Mouse (Mus musculus) cerebellum, adult 8-10 months (tissue): ENCODE results near the gene Cep350.

Experiments used
- DNase-seq: peaks from one replicate; pipeline ENCODE4 v3.0.0; 2022

Gene Cep350

DNA sequence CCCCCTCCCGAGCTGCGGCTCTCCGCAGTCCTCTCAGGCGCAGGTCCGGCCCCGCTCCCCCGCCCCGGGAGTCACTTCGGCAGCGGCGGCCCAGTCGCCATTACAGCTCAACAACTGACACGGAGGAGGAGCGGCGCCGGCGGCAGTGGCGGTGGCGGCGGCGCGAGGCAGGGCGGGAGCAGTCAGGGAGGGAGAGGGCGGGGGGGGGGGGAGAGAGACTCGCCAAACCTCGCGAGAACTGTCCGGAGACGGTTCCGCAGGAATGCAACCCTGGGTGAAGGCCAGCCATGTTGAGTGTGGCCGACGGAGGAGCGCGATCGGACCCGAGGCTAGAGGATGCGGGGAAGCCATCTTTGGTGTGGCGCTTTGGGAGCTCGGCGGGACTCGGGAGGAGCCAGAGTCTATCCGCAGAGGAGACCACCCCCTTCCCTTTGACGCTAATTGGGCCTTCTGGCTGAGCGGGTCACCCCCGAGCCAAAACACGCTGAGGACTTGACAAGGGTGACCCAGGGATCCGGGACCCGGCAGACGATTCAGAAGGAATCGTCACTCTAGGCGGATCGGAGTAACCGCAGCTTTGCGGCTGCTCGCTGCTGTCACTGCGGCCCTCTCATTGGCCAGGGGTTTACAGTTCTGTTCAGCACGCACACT, at the start of gene Cep350:
Gene Cep350 (minus strand): TSS at position 188 of the 651 bp plus-strand sequence.
- peak; percentile 97 for DNase-seq

- no peak for DNase-seq
These were observed 47.3 kb upstream of the Cep350 start for GRCm38 (mm10) chr1:156020402-156020801.

GRCm38 (mm10) chr1:156019800-156020199, 46.7 kb upstream of the Cep350 start:
- no peak for DNase-seq

DNA sequence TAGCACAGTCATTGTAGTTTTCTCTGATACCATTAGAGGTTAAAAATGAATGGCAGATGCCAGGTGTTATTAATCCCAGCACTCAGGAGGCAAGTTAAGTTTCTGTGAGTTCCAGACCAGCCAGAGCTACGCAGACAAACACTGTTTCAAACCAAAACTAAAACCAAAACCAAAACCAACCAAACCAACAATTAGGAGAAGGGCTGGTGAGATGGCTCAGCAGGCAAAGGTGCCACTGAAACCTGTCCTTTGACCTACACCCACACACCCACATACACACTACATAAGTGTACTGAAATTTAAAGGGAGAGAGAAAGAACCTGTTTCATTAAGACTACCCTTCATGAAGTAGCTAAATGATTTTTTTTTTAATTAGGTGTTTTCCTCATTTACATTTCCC, 35.9 kb upstream of the Cep350 start:
- DNase-seq: no peak

DNA sequence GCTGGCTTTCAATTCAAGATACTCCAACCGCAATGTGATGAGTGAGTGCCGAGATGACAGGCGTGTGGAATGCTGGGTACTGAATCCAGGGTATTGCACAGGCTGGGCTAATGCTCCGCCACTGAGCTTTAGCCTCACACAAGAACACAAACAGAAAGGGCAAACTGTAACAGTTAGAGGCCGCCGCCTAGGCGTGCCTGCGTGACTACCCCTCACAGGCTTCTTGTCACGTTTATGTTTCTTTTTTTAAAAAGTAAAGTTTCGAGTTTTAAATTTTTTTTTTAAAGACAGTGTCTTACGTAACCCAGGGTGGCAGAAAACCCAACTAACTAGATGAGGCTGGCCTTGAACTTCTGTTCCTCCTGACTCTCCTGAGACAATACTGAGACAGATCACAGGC, 32.9 kb upstream of the Cep350 start:
- DNase-seq: no peak

DNA sequence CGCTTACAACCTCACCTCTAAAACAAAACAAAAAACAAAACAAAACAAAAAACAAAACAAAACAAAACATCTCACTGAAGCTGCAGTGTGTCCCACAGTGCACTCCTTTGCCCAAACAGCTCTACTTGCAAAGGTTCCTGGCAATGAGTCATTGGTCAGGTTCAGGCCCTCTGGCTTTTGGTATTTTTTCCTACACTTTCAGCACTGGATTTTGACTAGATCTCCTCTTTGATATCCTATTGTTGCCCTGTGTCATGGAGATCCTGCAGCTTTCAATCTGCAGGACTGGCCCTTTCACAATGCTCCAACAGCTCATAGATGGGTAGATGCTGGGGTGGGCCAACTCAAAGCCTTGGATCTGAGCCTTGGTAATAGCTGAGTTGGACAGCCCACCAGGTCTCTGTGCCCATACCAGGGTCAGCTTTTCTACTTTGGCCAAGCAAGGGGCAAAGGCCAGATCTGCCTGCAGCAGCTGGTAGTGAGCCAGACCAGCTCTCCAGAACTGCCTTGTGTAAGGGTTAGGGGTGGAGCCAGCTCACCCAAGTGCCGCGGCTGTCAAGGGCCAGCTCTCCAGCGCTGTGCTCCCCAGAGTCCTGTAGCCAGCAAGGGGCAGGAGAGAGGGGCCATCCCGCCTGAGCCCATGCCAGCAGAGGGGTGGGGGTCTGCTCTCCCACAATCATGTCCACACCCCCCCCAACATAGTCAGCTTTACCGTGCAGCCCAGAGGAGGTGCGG, 30.3 kb upstream of the Cep350 start:
- DNase-seq: no peak

GRCm38 (mm10) chr1:156002366-156002765, 29.3 kb upstream of the Cep350 start:
- DNase-seq: no peak

DNA sequence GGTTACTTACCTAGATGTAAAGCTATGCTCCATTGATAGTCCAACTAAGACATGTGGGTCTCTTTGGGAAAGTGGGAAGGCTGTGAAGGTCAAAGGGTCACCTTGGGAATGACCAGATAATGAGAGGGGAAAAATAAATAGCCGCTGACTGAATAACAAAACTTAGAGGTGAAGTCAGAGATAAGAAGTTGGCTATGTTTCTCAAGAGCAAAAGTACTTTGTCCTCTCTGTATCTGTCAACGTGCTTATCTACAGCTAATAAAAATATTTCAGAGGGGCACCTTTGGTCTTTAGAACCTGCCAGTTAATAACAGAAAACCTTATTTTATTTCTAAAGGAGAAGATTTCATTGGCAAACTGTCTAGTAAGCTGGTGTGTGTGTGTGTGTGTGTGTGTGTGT, 22.6 kb upstream of the Cep350 start:
- no peak for DNase-seq

DNA sequence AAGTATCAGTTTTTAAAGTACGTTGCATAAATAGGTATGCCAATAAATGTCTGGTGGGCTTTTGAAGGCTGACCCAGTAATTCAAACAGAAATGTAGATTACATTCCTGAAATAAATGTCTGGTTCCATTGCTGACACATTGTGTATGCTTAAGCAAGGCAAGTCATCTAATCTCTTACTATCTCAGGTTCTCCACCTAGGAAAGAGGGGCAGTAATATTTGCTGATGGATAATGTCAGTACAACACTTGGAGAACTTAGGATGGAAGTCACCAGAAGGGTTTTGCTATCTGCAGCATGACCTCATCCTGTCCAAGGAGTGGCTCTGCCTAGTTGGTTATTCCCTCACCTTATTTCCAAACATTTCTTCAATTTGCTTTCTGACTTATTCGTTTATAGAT, 21.5 kb upstream of the Cep350 start:
- no peak for DNase-seq

- no peak for DNase-seq
These were observed 17.3 kb upstream of the Cep350 start for GRCm38 (mm10) chr1:155990391-155990790.

DNA sequence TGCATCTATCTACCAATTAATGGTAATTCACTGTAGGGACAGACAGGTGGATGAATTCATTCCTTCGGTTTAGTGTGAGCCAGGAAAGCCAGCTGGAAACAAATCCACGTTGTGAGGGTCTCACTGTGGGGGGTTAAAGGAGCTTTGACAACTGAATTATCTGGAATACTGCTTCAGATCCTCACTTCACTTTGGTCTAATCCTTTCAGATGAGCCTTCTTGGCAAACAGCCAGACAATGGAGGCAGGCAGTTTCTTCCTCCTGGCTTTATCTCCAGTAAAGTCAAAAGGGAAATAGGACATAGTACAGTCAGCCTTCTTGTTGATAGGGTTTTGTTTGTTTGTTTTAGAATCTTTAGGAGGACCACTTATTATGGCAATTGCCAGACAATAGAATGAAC, 16.3 kb upstream of the Cep350 start:
- no peak for DNase-seq

- DNase-seq: no peak
These were observed 14.6 kb upstream of the Cep350 start for GRCm38 (mm10) chr1:155987625-155988024.

DNA sequence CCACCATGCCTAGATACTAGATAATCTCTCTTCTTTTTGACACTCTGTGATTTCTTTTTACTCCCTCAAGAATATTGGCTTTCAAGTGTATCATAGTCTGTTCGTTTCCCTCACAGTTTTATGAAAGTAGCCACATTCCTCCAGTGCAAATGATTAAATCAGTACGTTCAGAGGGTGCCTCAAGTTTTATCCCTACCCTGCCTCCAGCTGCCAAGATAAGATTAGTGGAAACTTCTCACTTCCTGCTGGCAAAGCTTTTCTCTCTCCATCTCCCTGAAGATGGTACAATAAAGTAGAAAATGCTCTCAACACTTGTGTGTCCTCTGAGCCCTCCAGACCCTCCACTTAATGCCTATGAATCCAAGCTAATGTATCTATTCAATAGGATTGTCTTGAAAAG, 1.9 kb upstream of the Cep350 start:
- DNase-seq: no peak

GRCm38 (mm10) chr1:155973719-155974379, 794 bp upstream of the Cep350 start:
- no peak for DNase-seq

DNA sequence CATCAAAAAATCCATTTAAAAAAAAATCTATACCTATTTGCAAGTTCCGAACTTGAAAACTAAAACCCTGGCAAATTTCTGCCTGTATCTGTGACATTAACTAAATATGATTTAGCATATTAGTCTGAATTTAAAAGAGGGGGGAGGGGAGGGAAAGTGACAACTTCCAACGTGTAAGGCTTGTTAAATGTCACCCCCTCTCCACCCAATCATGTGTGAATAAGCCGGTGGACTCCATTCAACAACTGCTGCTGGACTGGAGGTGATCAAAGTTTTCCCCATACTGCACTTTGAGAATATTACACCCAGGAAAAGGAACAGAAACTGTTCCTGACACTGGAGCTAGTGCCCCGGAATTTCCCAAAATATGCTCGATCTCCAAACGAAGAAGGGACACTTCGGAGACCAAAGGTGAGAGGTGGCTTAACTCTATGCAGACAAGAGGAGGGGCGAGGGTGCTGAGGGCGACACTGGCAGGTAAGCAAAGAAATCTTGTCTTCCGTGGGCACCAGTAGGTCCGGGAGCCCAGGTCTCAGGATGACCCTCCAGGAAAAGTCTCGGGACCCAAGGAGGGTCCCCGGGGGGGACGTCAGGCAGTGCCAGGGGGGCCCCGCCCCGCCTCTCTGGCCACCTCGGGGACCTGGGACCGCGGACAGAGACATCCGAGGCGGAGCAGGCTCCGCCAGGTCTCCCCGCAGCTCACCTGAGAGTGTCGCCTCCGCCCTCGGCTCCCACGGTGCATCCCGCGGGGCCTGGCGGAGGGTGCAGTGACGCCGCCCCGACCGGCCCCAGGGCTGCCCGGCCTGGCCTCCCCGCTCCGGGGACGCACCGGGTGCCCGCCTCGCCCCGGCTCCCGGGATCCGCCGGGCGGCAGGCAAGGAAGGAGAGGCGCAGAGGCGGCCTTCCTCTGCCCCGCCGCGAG, 648 bp downstream of the Cep350 start:
- DNase-seq: no peak

DNA sequence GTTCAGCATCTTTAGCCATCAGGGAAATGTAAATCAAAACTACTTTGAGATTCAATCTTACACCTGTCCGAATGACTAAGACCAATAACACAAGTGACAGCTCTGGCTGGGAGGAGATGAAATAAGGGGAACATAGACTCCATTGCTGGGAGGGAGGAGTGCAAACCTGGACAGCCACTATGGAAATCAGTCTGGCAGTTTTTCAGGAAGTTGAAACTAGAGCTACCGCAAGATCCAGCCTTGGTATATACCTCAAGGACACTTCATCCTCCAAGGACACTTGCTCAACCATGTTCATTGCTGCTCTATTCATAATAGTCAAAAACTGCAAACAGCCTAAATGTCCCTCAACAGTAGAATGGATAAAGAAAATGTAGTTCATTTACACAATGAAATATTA, 23.9 kb downstream of the Cep350 start:
- DNase-seq: no peak

DNA sequence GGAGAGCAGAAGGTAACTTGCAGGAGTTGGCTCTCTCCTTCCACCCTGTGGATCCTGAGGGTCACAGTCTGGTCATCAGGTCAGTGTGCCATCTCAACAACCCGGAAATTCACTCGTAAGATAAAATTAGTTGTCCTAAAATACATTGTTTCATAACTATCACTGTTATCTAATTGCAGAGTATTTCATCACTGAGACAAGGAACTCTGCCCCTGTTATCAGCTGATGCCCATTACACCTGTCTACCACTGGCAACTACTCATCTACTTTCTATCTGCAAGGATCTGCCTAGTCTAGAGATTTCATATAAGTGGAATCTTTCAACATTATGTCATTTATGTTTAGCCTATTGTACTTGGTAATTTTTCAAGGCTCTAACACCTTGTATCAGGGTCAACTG, 28.7 kb downstream of the Cep350 start:
- DNase-seq: no peak

DNA sequence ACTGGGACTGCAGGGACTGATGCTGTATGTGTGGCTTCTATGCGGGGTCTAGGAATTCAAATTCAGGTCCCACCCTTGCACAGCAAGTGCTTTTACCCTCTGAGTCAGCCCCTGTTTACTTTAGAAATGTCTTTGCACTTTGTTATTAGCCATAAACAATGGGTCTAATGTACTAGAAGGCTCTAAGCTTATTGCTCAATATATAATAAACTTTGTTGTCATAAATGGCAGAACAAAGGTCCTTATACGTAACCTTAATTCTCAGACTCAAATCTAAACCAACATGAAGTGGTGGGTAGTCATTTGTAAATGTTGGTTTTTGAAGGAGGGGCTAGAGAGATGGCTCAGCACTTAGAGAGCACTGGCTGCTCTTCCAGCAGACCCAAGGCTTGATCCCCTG, 35.6 kb downstream of the Cep350 start:
- no peak for DNase-seq

- no peak for DNase-seq
These were observed 38.4 kb downstream of the Cep350 start for GRCm38 (mm10) chr1:155934702-155935101.

- DNase-seq: no peak
These were observed 69.5 kb downstream of the Cep350 start for GRCm38 (mm10) chr1:155903561-155903960.

GRCm38 (mm10) chr1:155901348-155901747, 71.7 kb downstream of the Cep350 start:
- no peak for DNase-seq

DNA sequence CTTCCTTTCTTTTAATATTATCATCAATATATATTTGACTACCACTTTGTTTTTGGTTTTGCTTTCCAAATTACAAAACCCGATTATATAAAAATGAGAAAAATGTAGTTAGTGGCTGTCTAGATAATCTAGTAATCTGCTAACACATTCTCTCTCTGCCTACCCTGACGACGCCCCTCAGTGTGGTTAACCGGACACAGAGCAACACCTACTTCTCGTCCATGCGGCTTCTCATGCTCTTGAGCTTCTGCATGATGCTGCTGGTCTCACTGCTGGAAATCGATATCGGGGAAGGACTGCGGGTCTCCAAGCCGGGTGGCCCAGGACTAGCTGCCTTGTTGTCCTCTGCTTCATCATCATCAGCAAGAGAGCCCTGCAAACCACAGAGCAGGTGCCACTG, 78.7 kb downstream of the Cep350 start:
- DNase-seq: no peak

- no peak for DNase-seq
These were observed 86.2 kb downstream of the Cep350 start for GRCm38 (mm10) chr1:155886846-155887245.
